Mouse (Mus musculus): ENCODE data around the gene Cnfn.
"Not testable (repeated sequence)": the region's sequence is repeated elsewhere in the genome, so short reads cannot be mapped to it uniquely, and the experiment has no call there.

Cnfn gene

DNA sequence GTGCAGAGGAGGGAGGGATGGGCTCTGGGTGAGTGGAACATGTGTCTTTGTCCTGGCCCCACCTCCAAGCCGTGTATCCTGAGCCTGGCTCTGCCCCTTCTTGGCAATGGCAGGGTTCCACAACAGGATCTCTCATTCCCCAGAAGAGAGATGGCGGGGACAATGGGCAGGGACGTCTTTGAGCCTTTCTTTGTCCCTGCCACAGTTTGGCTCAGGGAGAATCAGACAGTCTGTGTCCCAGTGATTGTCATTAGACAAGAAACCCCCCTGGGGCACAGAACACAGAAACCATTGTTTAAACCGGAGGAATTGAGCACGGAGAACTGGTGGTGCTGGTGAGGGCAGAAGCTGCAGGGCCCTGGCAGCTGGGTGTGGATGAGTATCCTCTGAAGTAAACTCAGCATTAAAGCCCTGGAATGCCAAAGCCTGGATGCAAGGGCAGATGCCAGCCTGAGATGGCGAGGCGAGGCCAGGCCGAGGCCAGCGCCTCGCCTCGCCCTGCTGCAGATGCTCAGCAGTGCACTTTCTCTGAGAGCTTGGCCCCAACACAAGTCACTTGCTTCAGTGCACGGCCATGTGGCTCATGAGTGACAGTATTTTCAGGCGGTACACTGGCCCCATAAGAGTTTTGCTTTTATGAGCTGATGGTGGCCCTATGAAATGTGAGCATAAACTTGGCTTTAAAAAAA lies 3.4 kb downstream of the Cnfn start:
- DNase-seq (ENCODE audit: extremely low spot score), result peak; percentile 32

DNA sequence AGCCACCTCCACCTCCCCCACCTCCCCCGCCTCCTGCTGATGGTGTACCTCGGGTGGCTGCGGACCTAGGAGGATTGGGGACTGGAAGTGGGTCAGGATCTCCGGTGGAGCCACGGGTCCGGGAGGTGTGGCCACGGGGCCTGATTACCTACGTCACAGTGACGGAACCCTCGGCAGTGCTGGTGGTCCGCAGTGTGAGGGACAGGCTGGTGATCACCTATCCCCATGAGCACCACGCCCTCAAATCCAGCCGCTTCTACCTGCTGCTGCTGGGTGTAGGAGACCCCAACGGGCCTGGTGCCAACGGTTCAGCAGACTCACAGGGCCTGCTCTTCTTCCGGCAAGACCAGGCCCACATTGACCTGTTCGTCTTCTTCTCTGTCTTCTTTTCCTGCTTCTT lies 5.9 kb downstream of the Cnfn start:
- DNase-seq (ENCODE audit: extremely low spot score), result no peak

DNA sequence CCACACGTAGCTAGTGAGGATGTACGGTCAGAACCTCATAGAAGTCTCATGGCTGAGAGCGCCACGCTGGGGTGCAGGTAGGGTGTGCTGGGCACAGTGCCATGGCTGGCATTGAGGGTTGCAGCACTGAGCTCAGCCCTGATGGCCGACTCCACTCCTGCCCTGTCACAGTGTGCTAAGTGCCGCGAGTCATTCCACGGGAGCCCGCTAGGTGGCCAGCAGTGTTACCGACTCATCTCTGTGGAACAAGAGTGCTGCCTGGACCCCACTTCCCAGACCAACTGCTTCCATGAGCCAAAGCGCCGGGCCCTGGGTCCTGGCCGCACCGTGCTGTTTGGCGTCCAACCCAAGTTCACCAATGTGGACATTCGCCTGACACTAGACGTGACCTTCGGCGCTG lies 6.4 kb downstream of the Cnfn start:
- peak; percentile 29 for DNase-seq (ENCODE audit: extremely low spot score)

DNA sequence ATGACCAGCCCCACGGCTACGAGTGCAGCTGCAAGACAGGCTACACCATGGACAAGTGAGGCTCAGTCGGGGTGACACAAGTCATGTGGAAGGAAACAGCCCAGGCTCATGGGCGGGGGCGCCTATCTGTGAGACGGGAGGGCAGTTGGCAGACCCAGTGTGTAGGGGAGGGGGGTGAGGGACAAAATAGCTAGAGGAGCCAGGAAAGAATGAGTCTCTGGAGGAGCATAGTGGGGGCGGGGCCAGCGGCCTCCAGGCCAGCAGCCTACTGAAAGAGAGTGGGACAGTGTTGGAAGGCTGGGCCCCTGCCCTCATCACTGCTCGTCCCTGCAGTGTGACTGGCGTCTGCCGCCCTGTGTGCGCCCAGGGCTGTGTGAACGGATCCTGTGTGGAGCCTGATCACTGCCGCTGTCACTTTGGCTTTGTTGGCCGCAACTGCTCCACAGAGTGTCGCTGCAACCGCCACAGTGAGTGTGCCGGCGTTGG lies 10.8 kb downstream of the Cnfn start:
- DNase-seq (ENCODE audit: extremely low spot score), result no peak

DNA sequence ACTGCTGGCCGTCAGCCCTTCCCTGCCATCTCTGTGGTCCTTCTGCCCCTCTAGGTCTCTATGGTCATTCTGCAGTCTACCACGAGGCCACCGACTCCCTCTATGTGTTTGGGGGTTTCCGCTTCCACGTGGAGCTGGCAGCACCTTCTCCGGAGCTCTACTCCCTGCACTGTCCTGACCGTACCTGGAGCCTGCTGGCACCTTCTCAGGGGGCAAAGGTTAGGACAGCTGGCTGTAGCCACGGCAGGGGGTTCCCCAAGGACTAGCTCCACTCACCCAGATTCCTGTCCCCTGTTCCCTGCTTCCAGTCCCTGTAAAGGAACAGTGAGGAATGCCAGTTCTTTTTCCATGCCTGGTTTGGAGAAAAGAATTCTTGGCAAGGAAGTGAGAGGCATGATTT lies 20.7 kb downstream of the Cnfn start:
- DNase-seq (ENCODE audit: extremely low spot score), result no peak

DNA sequence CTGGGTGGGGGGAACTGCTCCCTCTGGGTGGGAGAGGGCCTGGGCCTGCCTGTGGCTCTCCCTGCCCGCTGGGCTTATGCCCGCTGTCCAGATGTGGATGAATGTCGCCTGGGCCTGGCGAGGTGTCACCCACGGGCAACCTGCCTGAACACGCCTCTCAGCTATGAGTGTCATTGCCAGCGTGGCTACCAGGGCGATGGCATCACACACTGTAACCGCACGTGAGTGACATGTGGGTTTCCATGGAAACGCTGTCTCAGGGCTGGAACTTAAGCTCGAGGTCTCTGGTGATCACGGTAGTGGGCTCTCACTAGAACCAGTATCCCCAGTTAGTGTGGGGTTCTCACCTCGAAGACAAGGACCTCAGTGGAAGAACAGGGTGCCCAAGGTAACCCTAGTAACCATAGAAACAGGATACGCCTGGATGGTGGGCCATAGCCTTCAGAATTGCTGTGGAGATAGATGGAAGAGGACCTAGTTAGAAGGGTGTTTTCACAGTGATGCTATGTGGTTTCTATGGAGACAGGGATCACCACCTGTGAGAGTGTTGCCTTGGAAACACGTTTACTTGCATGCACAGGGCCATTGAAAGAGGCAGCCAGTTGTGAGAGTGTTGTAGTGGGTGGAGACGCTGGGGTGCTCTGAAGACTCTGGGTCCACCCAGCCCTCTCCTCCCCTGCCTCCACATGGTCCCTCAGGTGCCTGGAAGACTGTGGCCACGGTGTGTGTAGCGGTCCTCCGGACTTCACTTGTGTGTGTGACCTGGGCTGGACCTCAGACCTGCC lies 28.3 kb downstream of the Cnfn start:
- DNase-seq (ENCODE audit: extremely low spot score), result no peak

DNA sequence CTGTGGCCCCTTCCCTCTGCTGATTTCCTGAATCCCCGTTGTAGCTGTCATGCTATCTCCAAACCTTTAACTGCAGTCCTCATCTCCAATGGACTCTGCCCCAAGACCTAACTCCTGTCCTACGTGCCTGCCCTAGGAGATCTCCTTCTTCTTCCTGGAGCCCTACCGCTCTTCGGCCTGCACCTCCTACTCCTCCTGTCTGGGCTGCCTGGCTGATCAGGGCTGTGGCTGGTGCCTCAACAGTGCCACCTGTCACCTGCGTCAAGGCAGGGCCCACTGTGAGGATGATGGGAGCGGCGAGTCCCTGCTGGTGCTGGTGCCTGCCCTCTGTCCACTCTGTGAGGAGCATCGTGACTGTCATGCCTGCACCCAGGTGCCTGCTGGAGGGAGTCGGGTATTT lies 30.2 kb downstream of the Cnfn start:
- DNase-seq (ENCODE audit: extremely low spot score), result no peak

DNA sequence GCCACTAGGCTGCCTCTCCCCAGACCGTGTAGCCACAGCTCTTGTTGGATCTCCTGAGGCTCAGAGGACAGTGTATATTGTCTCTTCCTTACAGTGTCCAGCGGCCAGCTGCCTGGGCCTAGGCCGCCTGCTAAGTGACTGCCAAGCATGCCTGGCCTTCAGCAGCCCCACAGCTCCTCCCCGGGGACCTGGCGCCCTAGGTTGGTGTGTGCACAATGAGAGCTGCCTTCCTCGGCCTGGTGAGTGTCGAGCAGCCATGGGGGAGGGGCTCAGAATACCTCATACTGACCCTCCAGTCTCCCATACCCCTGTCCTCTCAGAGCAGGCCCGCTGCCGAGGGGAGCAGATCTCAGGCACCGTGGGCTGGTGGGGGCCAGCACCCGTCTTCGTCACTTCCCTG lies 35.1 kb downstream of the Cnfn start:
- DNase-seq (ENCODE audit: extremely low spot score), result no peak

DNA sequence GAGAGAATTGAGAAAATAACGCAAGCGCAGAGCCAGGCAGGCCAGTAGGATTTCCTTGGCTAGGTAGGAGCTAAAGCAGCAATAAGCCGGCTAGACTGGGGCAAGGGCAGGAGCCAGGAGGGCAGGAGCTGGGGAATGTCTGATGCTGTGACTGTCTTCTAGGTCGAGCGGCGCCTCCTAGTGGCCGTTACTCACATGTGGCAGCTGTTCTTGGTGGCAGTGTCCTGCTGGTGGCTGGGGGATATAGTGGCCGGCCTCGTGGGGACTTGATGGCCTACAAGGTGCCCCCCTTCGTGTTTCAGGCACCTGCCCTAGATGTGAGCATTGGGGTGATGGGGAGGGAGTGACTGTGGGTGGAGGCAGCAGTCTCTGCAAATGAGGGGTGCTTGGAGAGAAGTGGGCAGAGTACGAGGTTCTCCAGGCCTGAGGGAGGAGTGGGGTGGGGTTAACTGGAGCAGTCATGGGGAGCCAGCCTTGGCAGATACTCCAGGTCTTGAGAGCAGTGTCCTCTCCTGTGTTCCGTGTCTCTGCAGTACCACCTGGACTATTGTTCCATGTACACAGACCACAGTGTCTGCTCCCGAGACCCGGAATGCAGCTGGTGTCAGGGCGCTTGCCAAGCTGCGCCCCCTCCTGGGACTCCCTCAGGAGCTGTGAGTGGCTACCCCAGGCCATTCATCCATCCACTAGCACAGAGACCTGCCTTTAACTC lies 35.8 kb downstream of the Cnfn start:
- DNase-seq (ENCODE audit: extremely low spot score), result peak; percentile 76

DNA sequence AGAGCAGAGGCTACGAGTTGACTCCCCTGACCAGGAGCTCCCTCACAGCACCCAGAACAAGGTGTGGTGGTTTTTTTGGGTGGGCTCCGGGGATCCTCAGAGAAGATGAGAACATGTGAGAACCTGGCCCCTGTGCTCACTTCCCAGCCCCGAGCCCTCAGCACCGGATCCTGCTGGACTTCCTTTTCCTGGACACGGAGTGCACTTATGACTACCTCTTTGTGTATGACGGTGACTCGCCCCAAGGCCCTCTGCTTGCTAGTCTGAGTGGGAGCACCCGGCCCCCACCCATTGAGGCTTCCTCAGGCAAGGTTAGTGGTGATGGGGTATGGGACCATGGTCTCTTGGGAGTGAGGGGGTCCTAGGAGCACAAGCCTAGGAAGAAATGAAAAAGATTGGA lies 43.3 kb downstream of the Cnfn start:
- no peak for DNase-seq (ENCODE audit: extremely low spot score)

DNA sequence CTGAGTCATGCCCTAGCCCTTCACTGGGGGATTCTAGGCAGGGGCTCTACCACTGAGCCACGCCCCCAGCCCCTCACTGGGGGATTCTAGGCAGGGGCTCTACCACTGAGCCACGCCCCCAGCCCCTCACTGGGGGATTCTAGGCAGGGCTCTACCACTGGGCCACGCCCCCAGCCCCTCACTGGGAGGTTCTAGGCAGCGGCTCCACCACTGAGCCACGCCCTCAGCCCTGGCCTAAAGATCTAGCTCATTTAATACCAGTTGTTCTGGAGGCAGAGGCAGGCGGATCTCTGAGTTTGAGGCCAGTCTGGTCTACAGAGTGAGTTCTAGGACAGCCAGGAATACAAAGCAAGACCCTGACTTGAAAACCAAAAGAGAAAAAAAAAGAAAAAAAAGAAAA lies 44.1 kb downstream of the Cnfn start:
- DNase-seq (ENCODE audit: extremely low spot score), result not testable (repeated sequence)

DNA sequence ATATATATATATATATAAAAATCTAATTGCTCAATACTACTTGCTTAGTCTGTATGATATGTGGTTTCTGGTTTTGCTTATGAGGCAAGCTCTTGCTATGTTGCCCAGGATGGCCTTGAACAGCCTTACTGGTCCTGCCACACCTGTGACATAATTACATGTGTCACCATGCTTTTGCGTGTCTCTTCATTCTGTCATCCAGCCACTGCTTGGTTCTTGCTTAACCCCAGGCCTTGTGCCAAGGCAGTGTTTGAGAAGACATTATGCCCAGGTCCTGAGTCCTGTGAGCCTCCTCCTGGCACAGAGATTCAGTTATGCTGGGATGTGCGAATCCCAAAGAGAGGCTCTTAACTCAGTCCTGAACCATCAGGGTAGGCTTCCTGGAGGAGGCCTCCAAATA lies 46.3 kb downstream of the Cnfn start:
- no peak for DNase-seq (ENCODE audit: extremely low spot score)

DNA sequence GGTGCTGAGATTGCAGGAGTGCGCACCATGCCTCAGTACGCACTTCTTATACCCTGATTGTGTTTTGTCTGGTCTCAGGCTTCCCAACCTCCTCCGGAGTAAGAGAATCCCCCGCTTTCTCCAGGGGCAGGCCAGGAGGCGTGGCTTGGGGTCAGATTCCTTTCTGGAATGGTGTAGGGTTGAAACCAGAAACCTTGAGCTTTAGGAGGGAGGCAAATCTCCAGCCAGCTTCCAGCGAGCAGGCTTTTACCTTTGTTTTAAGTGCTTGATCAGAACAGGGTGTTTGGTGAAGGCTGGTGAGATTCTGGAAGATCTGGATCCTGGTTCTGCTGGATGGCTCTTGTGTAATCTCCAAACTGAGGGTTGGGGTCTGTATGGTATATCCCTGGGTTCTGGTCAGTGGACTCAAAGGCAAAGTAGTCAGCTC lies 47.5 kb downstream of the Cnfn start:
- peak; percentile 88 for DNase-seq (ENCODE audit: extremely low spot score)
